Mouse (Mus musculus) myocyte (in vitro differentiated cells): ENCODE data around the gene Cntnap5b. TPM values are rescaled to one million over a fixed set of nuclear protein-coding genes. Genes with fewer than 3 reads are reported as not detected.

Experiments used
- H3K27me3 ChIP-seq: one replicate; pipeline ENCODE4 v1.6.1; 2011; ENCODE audit not compliant: control insufficient read depth, insufficient read depth, insufficient read length
- H3K36me3 ChIP-seq: one replicate; pipeline ENCODE4 v1.6.1; 2011; ENCODE audit not compliant: control insufficient read depth, insufficient read depth
- H3K4me2 ChIP-seq: one replicate; pipeline ENCODE4 v1.6.1; 2011; ENCODE audit warnings: low read depth, control low read depth
- H3K4me3 ChIP-seq: one replicate; pipeline ENCODE4 v1.5.1; 2011; ENCODE audit warnings: mild to moderate bottlenecking, control low read depth, moderate library complexity
- H3K79me2 ChIP-seq: one replicate; pipeline ENCODE4 v1.6.1; 2011; ENCODE audit not compliant: control insufficient read depth, insufficient read depth
- H3ac ChIP-seq: one replicate; pipeline ENCODE4 v1.6.1; 2011; ENCODE audit not compliant: control insufficient read depth, insufficient read length
- CEBPB ChIP-seq: IDR thresholded peaks from 2 replicates; pipeline ENCODE4 v1.6.1; 2011; ENCODE audit warnings: mild to moderate bottlenecking, moderate library complexity; ENCODE audit not compliant: poor library complexity, insufficient read depth, severe bottlenecking
- E2F4 ChIP-seq: IDR thresholded peaks from one replicate; pipeline ENCODE4 v1.6.1; 2011; ENCODE audit warnings: mild to moderate bottlenecking, control low read depth, moderate library complexity; ENCODE audit not compliant: insufficient read depth
- MAX ChIP-seq: IDR thresholded peaks from one replicate; pipeline ENCODE4 v1.6.1; 2011; ENCODE audit warnings: low read depth, mild to moderate bottlenecking, control low read depth
- MYOD1 ChIP-seq, 3 experiments: IDR thresholded peaks; one replicate each; pipeline ENCODE4 v1.6.1; 2011; ENCODE audit warnings: control low read depth in 2 of 3, low read depth in 2 of 3, mild to moderate bottlenecking in 2 of 3, moderate library complexity in 1 of 3; ENCODE audit not compliant: insufficient read length in 2 of 3, control insufficient read depth in 1 of 3
- MYOG ChIP-seq, 3 experiments: IDR thresholded peaks; one replicate each; pipeline ENCODE4 v1.6.1; 2011; ENCODE audit warnings: control low read depth in 2 of 3, low read depth in 2 of 3, mild to moderate bottlenecking in 2 of 3; ENCODE audit not compliant: insufficient read length in 2 of 3, control insufficient read depth in 1 of 3, insufficient read depth in 1 of 3
- POLR2A ChIP-seq: IDR thresholded peaks from one replicate; pipeline ENCODE4 v1.6.1; 2011; ENCODE audit warnings: low read depth, mild to moderate bottlenecking, control low read depth, moderate library complexity; ENCODE audit not compliant: insufficient read length
- POLR2AphosphoS2 ChIP-seq: IDR thresholded peaks from one replicate; pipeline ENCODE4 v1.6.1; 2011; ENCODE audit warnings: low read depth, control low read depth; ENCODE audit not compliant: insufficient read length
- REST ChIP-seq: IDR thresholded peaks from one replicate; pipeline ENCODE4 v1.6.1; 2011; ENCODE audit warnings: mild to moderate bottlenecking, control low read depth, moderate library complexity; ENCODE audit not compliant: insufficient read depth, insufficient read length
- SRF ChIP-seq: IDR thresholded peaks from one replicate; pipeline ENCODE4 v1.6.1; 2011; ENCODE audit warnings: low read depth; ENCODE audit not compliant: control insufficient read depth, insufficient read length
- TCF12 ChIP-seq: IDR thresholded peaks from one replicate; pipeline ENCODE4 v1.6.1; 2011; ENCODE audit warnings: mild to moderate bottlenecking, control low read depth; ENCODE audit not compliant: poor library complexity, insufficient read depth, severe bottlenecking
- TCF3 ChIP-seq: IDR thresholded peaks from one replicate; pipeline ENCODE4 v1.6.1; 2011; ENCODE audit warnings: low read depth, control low read depth; ENCODE audit not compliant: insufficient read length
- USF1 ChIP-seq: IDR thresholded peaks from one replicate; pipeline ENCODE4 v1.6.1; 2011; ENCODE audit warnings: low read depth, mild to moderate bottlenecking, control low read depth, moderate library complexity
- polyA plus RNA-seq: library from polyadenylated mRNA; unstranded; fragments of >200 nt; fragmentation: generic; extraction: Trizol; gene quantifications from one replicate; pipeline ENCODE4 v1.2.1, GENCODE M21; 2012; ENCODE audit warnings: missing spikeins

Gene Cntnap5b
- polyA plus RNA-seq, 1 experiment, result not detected

DNA sequence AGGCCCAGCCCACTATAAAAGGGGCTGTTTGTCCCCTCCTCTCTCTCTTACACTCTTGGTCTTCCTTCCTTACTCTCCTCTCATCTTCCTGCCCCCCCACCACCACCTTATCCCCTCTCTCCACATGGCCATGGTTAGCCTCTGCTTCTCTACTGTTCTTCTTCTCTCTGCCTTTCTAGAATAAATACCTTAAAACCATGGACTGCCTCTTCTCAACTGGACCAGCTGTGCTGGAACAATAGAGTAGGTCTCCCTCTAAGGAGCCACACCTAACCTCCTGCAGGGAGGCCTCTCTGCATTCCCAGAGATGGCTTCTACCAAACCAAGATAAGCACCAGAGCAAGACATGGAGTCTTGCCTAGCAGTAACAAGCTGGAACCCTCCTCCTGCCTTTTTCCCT is 737.3 kb downstream of the Cntnap5b start:
- TF ChIP-seq SRF (no peak), USF1 (no peak), MYOD1 (IDR thresholded peaks at IDR 0.05; ENCODE audit: control insufficient read depth in 1 of 3, insufficient read length in 2 of 3, low read depth in 2 of 3) (no peak), TCF3 (no peak), CEBPB (no peak), POLR2AphosphoS2 (no peak), REST (no peak), E2F4 (no peak), MAX (no peak), MYOG (IDR thresholded peaks at IDR 0.05; ENCODE audit: control insufficient read depth in 1 of 3, insufficient read depth in 1 of 3, insufficient read length in 2 of 3, low read depth in 2 of 3) (no peak), POLR2A (no peak), TCF12 (no peak)
- Histone ChIP-seq H3K4me3 (no peak overlapping the region), H3K79me2 (no peaks in the 10 kb centered on the region), H3K4me2 (no peak overlapping the region), H3ac (no peak overlapping the region), H3K27me3 (no peaks in the 10 kb centered on the region), H3K36me3 (no peaks in the 10 kb centered on the region)
